In the genomic region with DNA sequence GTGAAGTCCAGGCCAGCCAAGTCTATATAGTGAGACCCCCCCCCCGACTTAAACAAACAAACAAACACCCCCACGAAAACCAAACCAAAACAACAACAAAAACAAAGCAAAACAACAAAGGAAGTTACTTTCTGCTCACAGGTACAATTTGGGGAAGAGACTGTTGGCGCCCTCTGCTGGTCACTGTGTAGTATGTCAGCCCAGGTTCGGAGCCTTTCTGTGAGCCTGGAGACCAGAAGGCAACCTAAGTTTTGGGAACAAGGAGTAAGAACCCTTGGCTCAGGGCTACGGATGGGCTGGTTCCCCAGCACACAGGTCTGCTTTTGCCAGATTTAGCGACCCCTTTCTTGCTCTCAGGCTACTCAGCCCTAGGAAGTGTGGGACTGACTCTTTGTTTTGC, we compare ENCODE assay signal across 8 mouse cellular contexts. TPM values are rescaled to one million over a fixed set of nuclear protein-coding genes. Genes with fewer than 3 reads are reported as not detected.
DNase-seq lines count a peak whose midpoint lies in the region; ATAC-seq and TF ChIP-seq lines count a peak whose summit lies in the region.

No protein-coding gene starts in this region.

- TF ChIP-seq CTCF in cortical plate, adult 2 months (IDR thresholded peaks at IDR 0.05; ENCODE audit: extremely low read depth, insufficient read depth, low read length) = peak; percentile 86
- peak; percentile 90 for TF ChIP-seq CTCF in testis, adult 2 months (IDR thresholded peaks at IDR 0.05; ENCODE audit: control insufficient read depth, insufficient read depth, insufficient replicate concordance, low read depth, low read length)

- H3K4me1 ChIP-seq in kidney, embryonic 15.5 days = peaks cover 9% of the 10 kb centered on the region
- H3K4me1 ChIP-seq in cortical plate, adult 2 months (ENCODE audit: control insufficient read depth, insufficient read depth, low read length) = no peaks in the 10 kb centered on the region
- H3K4me1 ChIP-seq in testis, adult 2 months (ENCODE audit: control insufficient read depth, insufficient read depth, low read length) = peaks cover 11% of the 10 kb centered on the region

- H3K27me3 ChIP-seq in kidney, embryonic 15.5 days = no peaks in the 10 kb centered on the region
- H3K27me3 ChIP-seq in testis, adult 2 months (ENCODE audit: control insufficient read depth, insufficient read depth, low read length) = no peaks in the 10 kb centered on the region

- no peak overlapping the region for H3K4me2 ChIP-seq in kidney, embryonic 15.5 days

- H3K9me3 ChIP-seq in kidney, embryonic 15.5 days (replicated peaks) = 0 out of 2 replicates have a peak, but pooled peaks cover 3% of the 10 kb centered on the region

- no peak for TF ChIP-seq POLR2A in cortical plate, adult 2 months (IDR thresholded peaks at IDR 0.05; ENCODE audit: extremely low read depth, insufficient read depth, low read length)
- no peak for TF ChIP-seq POLR2A in testis, adult 2 months (IDR thresholded peaks at IDR 0.05; ENCODE audit: control insufficient read depth, low read depth, low read length)

- intact Hi-C loops in heart, postnatal 10 days (cut with DNase I) = loop anchor here (5.0 kb wide), 1 partner anchor 122 kb away; no protein-coding TSS in a partner anchor

- H3K36me3 ChIP-seq in kidney, embryonic 15.5 days = no peaks in the 10 kb centered on the region
- H3K36me3 ChIP-seq in testis, adult 2 months (ENCODE audit: control insufficient read depth, insufficient read depth, low read length) = no peaks in the 10 kb centered on the region

- WGBS in kidney, embryonic 15.5 days = 7% methylated on average over 6 of the region's 6 CpGs

- no peak overlapping the region for H3K9ac ChIP-seq in kidney, embryonic 15.5 days

- H3K27ac ChIP-seq in kidney, embryonic 15.5 days = no peak overlapping the region
- H3K27ac ChIP-seq in cortical plate, adult 2 months (ENCODE audit: insufficient read depth, low read length) = no peak overlapping the region
- no peak overlapping the region; the same call in 1 of the 2 replicates for H3K27ac ChIP-seq in testis, adult 2 months (ENCODE audit: control insufficient read depth, insufficient read depth, low read depth, low read length)

- no peak for ATAC-seq in kidney, embryonic 15.5 days (replicated peaks; ENCODE audit: low FRiP score)

- H3K4me3 ChIP-seq in kidney, embryonic 15.5 days (replicated peaks) = no peak overlapping the region
- no peak overlapping the region for H3K4me3 ChIP-seq in cortical plate, adult 2 months (ENCODE audit: insufficient read depth, low read length)
- peak overlapping the region; percentile 81 for H3K4me3 ChIP-seq in testis, adult 2 months (ENCODE audit: control insufficient read depth, low read depth, low read length)

- DNase-seq in kidney, adult 11 months = peak; percentile 46
- peak; percentile 74 to 88 for DNase-seq in adrenal gland, adult (ENCODE audit: inconsistent age in 2 of 2, low spot score in 1 of 2)
- peak; percentile 63 to 75 for DNase-seq in heart, postnatal 10 days
- peak; percentile 49 to 66 for DNase-seq in layer of hippocampus, postnatal 14 days (ENCODE audit: low spot score in 2 of 2)
- peak; percentile 77 for DNase-seq in mesoderm, embryonic 11.5 days (ENCODE audit: low read depth, low spot score)

RNA-seq across cellular contexts. Expression of a gene that starts 49.5 kb away (rescaled TPM):
- 0.35 and 0.48 TPM in 2 replicates for polyA plus RNA-seq in kidney, embryonic 15.5 days (2015; fragmentation: Nextera tagmentation; extraction: Ambion mirVana)
- polyA plus RNA-seq in cortical plate, adult 2 months (2012; rRNA removed) = 0.04 TPM in 1 of 2 replicates, not detected in the other
- total RNA-seq in heart, postnatal 10 days (2021) = not detected
- total RNA-seq in layer of hippocampus, postnatal 14 days (2021) = under 1 TPM in 1 of 2 experiments, not detected in 1; 0.17 TPM
- 0.65 and 0.96 TPM in 2 replicates for polyA plus RNA-seq in testis, adult 2 months (2012; rRNA removed)
